Mouse (Mus musculus) right cerebral cortex, postnatal 4 days (tissue): ENCODE results near the gene Phyhipl.

Experiments used
- DNase-seq: peaks from one replicate; pipeline ENCODE4 v3.0.0-alpha.2; 2022

The Phyhipl gene

DNA sequence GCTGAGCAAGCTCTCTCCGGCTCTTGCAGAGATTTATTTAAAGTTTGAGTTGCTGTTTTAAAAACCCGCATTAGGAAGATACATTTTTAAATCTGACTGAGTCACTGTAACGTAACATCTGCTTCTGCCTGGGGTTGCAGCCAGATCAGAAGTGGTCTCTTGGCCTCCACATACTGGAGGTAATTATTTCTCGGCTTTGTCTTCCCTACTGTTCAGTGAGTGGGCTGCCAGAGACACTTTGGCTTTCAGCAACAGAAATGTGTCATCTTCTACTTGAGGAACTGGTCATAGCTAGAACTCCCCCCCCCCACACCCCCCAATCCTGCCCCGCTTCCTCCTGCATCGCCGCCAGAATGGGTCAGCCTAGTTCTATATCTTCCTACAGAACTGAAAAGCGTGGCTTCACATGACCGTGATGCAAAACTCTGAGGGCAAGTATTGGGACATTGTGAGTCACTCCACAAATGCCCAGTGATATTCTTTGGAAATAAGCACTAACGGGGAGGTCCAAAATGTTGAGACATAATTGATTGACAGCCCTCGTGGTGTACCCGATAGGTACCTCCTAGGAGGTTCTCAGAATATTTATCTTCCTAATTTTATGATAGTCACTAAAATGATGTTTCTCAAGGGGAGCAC, 125.5 kb downstream of the Phyhipl start:
- no peak for DNase-seq

DNA sequence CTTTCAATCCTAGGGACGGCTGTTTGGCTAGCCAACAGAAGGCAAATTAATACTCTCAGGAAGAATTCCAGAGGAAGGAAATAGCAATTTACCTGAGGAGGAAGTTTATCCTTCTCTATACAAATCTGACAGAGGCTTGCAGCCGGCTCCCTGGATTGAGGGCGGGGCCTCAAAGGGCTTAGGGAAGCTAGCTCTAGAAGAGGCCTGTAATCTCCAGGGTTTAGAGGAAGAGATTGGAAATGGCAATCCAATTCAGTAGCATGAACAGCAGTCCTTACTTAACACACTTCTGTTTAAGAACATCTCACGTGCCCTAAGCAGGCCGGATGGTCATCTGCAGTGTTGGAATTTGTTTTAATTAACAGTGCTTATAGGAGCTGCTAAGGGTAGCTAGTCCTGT, 134.4 kb downstream of the Phyhipl start:
- DNase-seq = no peak

DNA sequence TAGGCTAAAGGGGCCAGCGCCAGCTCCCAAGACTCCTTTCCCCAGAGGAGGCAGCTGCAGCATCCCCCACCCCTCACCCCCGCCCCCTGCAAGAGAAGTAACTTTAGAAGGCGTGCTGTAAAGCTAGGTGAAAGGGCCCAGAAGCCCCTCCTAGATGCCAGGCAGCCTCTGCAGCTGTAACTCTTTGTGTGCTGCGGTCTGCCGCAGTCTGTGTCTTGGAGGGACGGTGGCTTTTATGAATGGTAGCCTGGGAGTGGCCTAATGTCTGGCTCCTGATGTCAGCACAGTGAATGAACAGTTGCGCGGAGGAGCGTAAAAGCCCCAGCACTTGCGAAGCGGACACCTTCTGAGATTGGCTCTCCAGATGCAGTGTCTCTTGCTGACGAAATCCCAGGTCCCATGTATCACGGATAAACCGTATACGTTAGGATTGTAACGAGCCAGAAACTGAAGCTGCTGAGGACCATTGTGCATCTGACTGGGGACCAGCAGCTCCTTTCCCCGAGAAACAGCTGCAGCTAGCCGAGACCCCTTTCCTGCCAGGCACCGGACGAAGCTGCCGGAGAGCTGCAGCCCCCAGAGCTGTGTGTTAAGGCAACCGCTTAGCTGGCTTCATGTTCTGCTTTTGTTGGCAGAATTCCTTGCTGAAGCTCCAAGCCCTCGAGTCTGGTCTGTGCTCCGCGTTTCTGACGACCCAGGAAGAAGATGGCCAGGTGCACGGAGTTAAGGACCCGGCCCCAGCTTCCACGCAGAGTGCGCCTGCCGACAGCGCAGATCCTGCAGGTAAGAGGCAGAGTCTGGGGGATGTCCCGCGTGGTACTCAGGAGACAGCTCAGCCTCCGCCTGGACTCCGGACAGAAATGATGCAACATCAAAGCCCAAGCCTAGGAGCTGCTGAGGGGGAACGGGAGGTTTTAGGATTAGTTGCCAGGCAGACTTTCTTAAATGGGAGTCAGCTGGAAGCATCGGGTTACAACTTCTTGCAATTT, 135.3 kb downstream of the Phyhipl start:
- peak; percentile 31 for DNase-seq

DNA sequence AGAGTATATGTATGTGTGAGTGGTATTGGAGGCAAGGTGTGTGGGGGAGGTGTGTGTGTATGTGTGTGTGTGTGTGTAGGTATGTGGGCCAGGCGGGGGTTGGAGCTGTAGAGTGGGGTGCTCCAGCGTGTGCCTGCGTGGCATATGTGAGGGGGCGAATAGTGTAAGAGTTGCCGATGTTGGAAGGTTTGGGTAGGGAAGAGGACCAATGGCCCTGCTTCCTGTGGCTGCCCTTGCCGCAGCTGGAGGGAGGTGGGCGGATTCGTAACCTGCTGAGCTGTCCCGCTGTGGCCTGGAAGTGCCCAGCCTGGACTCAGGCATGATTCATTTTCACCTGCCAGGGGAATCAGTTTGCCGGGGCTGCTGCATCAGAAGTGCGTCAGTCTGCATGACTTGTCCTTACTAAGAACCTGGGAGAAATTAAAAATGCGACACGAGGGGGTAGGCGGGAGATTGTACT, 136.1 kb downstream of the Phyhipl start:
- DNase-seq = no peak

DNA sequence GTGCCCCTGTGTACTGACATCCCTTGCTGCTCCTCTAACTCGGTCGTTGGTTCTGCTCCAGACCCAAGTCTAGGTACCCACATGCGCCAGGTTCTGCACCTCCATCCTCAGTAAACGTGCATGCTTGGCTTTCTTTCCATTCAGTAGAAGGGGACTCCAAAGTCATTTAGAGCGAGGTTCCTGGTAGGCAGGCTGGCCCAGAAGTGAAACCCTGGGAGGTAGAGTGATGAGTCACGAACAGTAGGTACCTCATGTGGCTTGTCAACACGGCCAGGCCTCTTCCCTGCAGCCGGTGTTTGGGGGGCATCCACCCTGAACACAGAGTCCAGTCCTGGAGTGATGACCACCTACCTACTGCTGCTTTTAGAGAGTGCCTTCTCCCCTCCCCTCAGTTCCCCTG, 139.1 kb downstream of the Phyhipl start:
- DNase-seq = no peak

DNA sequence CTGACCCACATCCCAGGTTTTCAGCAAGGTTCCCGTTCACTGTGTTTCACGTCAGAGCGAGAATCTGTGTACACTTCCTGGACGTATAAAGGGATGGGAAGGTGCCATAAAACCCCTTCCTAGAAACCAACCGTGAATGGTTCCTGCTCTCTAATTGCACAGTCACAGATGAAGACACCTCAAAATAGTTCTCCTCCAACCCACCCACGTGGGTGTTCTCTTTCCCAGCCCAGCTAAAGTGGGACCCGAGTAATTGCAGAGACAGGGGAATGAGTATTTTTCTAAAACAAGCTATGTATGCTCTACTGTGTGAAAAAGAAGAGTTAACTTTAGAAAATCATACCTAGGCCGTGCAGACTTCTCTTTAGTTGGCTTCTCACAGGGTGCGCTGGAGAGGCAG, 140.9 kb downstream of the Phyhipl start:
- DNase-seq = no peak

DNA sequence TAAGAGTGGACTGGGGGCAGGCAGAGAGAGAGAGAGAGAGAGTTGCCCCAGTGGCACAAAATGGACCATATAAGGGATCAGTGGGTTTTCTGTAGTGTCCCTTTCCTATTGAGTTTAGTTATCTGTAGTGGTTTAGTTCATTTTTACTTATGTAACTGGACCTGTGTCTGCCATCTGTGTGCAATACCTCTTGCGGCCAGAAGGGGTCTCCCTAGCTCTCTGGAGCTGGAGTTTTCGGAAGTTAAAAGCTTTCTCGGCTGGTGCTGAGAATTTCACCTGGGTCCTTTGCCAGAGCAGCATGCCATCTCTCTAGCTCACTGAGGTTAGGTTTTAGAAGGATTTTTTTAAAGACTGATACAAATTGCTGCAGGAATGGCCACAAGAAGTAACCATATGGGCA, 147.9 kb downstream of the Phyhipl start:
- DNase-seq = no peak
